Mouse (Mus musculus) midbrain, postnatal 0 days (tissue): Measurements from ENCODE around the gene Dph2. TPM values are rescaled to one million over a fixed set of nuclear protein-coding genes. Genes with fewer than 3 reads are reported as not detected.
A peak's percentile ranks its signal among the peaks of the same experiment; 100 is the strongest.

ENCODE experiments used
- ATAC-seq: fragments of 200-750 bp; cut with Nextera tagmentation; 2 replicates; pipeline ENCODE4 v1.8.0; 2017; ENCODE audit warnings: moderate number of reproducible peaks, mild to moderate bottlenecking, moderate TSS enrichment, moderate library complexity; ENCODE audit not compliant: low FRiP score
- DNase-seq: peaks from one replicate; pipeline ENCODE4 v3.0.0-alpha.2; 2015; ENCODE audit warnings: low spot score
- H3K27ac ChIP-seq: fragments of 300-500 bp; sonication (generic); 2 replicates; pipeline ENCODE4 v1.5.1; 2014; ENCODE audit warnings: low read depth, mild to moderate bottlenecking, low read length, mixed read lengths
- H3K27me3 ChIP-seq: fragments of 300-500 bp; sonication (generic); 2 replicates; pipeline ENCODE4 v1.6.1; 2014; ENCODE audit warnings: low read length, control low read depth, mixed read lengths; ENCODE audit not compliant: insufficient read depth
- H3K36me3 ChIP-seq: fragments of 300-500 bp; sonication (generic); 2 replicates; pipeline ENCODE4 v1.6.1; 2014; ENCODE audit warnings: low read length, control low read depth, mixed read lengths; ENCODE audit not compliant: insufficient read depth
- H3K4me1 ChIP-seq: fragments of 300-500 bp; sonication (generic); 2 replicates; pipeline ENCODE4 v1.6.1; 2014; ENCODE audit warnings: mild to moderate bottlenecking, control low read depth, antibody characterized with exemption, low read length, mixed read lengths; ENCODE audit not compliant: insufficient read depth
- H3K4me2 ChIP-seq: fragments of 300-500 bp; sonication (generic); 2 replicates; pipeline ENCODE4 v1.6.1; 2014; ENCODE audit warnings: low read depth, mild to moderate bottlenecking, low read length, mixed read lengths; ENCODE audit not compliant: poor library complexity, severe bottlenecking
- H3K4me3 ChIP-seq: fragments of 300-500 bp; sonication (generic); 2 replicates; pipeline ENCODE4 v1.5.1; 2014; ENCODE audit warnings: low read depth, mild to moderate bottlenecking, low read length, moderate library complexity
- H3K9ac ChIP-seq: fragments of 300-500 bp; sonication (generic); replicated peaks from 2 replicates; pipeline ENCODE4 v1.6.1; 2014; ENCODE audit warnings: mild to moderate bottlenecking, low read length, moderate library complexity, mixed read lengths; ENCODE audit not compliant: poor library complexity, severe bottlenecking
- H3K9me3 ChIP-seq: fragments of 300-500 bp; sonication (generic); 2 replicates; pipeline ENCODE4 v1.6.1; 2016; ENCODE audit warnings: low read length, control low read depth
- CTCF ChIP-seq: IDR thresholded peaks from 2 replicates; pipeline ENCODE4 v1.5.1; 2016; ENCODE audit warnings: antibody characterized with exemption, mild to moderate bottlenecking
- WGBS: fragments of 180-500 bp; shearing (Covaris S2); extraction: QIAGEN DNeasy Blood & Tissue Kit; methylation state at CpG from one replicate; pipeline ENCODE4 v1.1.7; 2014; 5-methylcytosine and 5-hydroxymethylcytosine counted together
- polyA plus RNA-seq: library from polyadenylated mRNA; unstranded; fragments of >200 nt; fragmentation: Nextera tagmentation; extraction: Ambion mirVana; gene quantifications from 2 replicates; pipeline ENCODE4 v1.2.1, GENCODE M21; 2015
- total RNA-seq: library from RNA; depleted of rRNA; stranded (reverse); fragments of >200 nt; gene quantifications from 2 replicates; pipeline ENCODE4 v1.2.3, GENCODE M21; 2014

The Dph2 gene
- total and polyA plus RNA-seq, 2 experiments from 2014 or later: 13.3 to 13.8 TPM

GRCm38 (mm10) chr4:117918261-117918660, 26.4 kb upstream of the Dph2 start:
- Histone ChIP-seq H3K4me3 (no peak overlapping the region), H3K27ac (no peak overlapping the region), H3K4me2 (no peak overlapping the region), H3K9ac (no peak overlapping the region), H3K36me3 (no peaks in the 10 kb centered on the region), H3K9me3 (no peaks in the 10 kb centered on the region), H3K27me3 (no peaks in the 10 kb centered on the region), H3K4me1 (peaks cover 4% of the 10 kb centered on the region; the same call in 1 of the 2 replicates)
- DNase-seq (no peak), ATAC-seq (no peak)
- no peak for TF ChIP-seq CTCF
- WGBS: 70% methylated on average over 3 of the region's 3 CpGs

GRCm38 (mm10) chr4:117917847-117918246, 26.0 kb upstream of the Dph2 start:
- Histone ChIP-seq H3K27ac (no peak overlapping the region), H3K27me3 (no peaks in the 10 kb centered on the region), H3K4me1 (peaks cover 8% of the 10 kb centered on the region; the same call in 1 of the 2 replicates), H3K36me3 (no peaks in the 10 kb centered on the region), H3K4me3 (no peak overlapping the region), H3K9me3 (no peaks in the 10 kb centered on the region), H3K9ac (no peak overlapping the region), H3K4me2 (no peak overlapping the region)
- no peak for DNase-seq
- TF ChIP-seq CTCF: no peak
- ATAC-seq: no peak
- 95% methylated on average over 4 of the region's 4 CpGs for WGBS

- no peak for TF ChIP-seq CTCF
- Histone ChIP-seq H3K9ac (no peak overlapping the region), H3K27me3 (no peaks in the 10 kb centered on the region), H3K36me3 (no peaks in the 10 kb centered on the region), H3K4me3 (no peak overlapping the region), H3K9me3 (no peaks in the 10 kb centered on the region), H3K27ac (no peak overlapping the region), H3K4me2 (no peak overlapping the region), H3K4me1 (peaks cover 10% of the 10 kb centered on the region; the same call in 1 of the 2 replicates)
- WGBS: 98% methylated on average over 4 of the region's 4 CpGs
- DNase-seq (no peak), ATAC-seq (no peak)
Measured at GRCm38 (mm10) chr4:117917402-117917801, 25.6 kb upstream of the Dph2 start.

- no peak for TF ChIP-seq CTCF
- no peaks in the 10 kb centered on the region for H3K27me3 ChIP-seq
- 94% methylated on average over 5 of the region's 5 CpGs for WGBS
- ATAC-seq (no peak), DNase-seq (no peak)
- no peaks in the 10 kb centered on the region for H3K9me3 ChIP-seq
- H3K9ac ChIP-seq: no peak overlapping the region
- no peak overlapping the region for H3K27ac ChIP-seq
- H3K36me3 ChIP-seq: no peaks in the 10 kb centered on the region; the same call in 1 of the 2 replicates
- H3K4me2 ChIP-seq: no peak overlapping the region
- peaks cover 10% of the 10 kb centered on the region; the same call in 1 of the 2 replicates for H3K4me1 ChIP-seq
- peak overlapping the region; percentile 68; the same call in 1 of the 2 replicates for H3K4me3 ChIP-seq
Measured at GRCm38 (mm10) chr4:117916386-117916785, 24.6 kb upstream of the Dph2 start.

GRCm38 (mm10) chr4:117915489-117916105, 23.8 kb upstream of the Dph2 start:
- no peak for TF ChIP-seq CTCF
- ATAC-seq: no peak

More at GRCm38 (mm10) chr4:117915489-117916105, 23.8 kb upstream of the Dph2 start:
- Histone ChIP-seq H3K27ac (peak overlapping the region; percentile 63), H3K9ac (peak overlapping the region; percentile 75), H3K4me1 (peaks cover 10% of the 10 kb centered on the region; the same call in 1 of the 2 replicates), H3K36me3 (no peaks in the 10 kb centered on the region; the same call in 1 of the 2 replicates), H3K27me3 (no peaks in the 10 kb centered on the region), H3K9me3 (no peaks in the 10 kb centered on the region), H3K4me3 (peak overlapping the region; percentile 68), H3K4me2 (peak overlapping the region; percentile 84)
- WGBS: 2% methylated on average over 19 of the region's 19 CpGs
- no peak for DNase-seq
